Mouse (Mus musculus): ENCODE measurements around the gene Alox5ap.

- TF ChIP-seq POLR2A (IDR thresholded peaks at IDR 0.05; ENCODE audit: low read depth, low read length) = no peak
- no peak for TF ChIP-seq CTCF (IDR thresholded peaks at IDR 0.05; ENCODE audit: extremely low read depth, insufficient read depth, insufficient read length, insufficient replicate concordance)
Observed at GRCm38 (mm10) chr5:149329098-149329887, 64.7 kb downstream of the Alox5ap start.

Measured in spleen, adult 2 months (tissue).